Mouse (Mus musculus) MEL (cell line): Measurements from ENCODE around the gene Tnks2. TPM values are rescaled to one million over a fixed set of nuclear protein-coding genes. Genes with fewer than 3 reads are reported as not detected.

Experiments used
- DNase-seq: peaks from one replicate; pipeline ENCODE4 v3.0.0; 2011; ENCODE audit warnings: low read depth, low spot score
- H3K27ac ChIP-seq: 2 replicates; pipeline ENCODE4 v1.5.1; 2012; ENCODE audit warnings: low read depth, mild to moderate bottlenecking, control low read depth, low read length, moderate library complexity; ENCODE audit not compliant: control insufficient read depth
- H3K27me3 ChIP-seq, 2 experiments: fragments of 150-350 bp in 1 of 2; sonication (generic) in 1 of 2; 2 replicates each; pipeline ENCODE4 v1.6.1; 2012; ENCODE audit warnings: low read length in 2 of 2, mild to moderate bottlenecking in 2 of 2, improper control_type of control experiment in 1 of 2, moderate library complexity in 1 of 2; ENCODE audit not compliant: insufficient read depth in 2 of 2, control insufficient read depth in 1 of 2
- H3K36me3 ChIP-seq, 2 experiments: 2 replicates each; pipeline ENCODE4 v1.6.1; 2012 to 2014; ENCODE audit warnings: low read length in 2 of 2, improper control_type of control experiment in 1 of 2, inconsistent platforms in 1 of 2, mild to moderate bottlenecking in 1 of 2; ENCODE audit not compliant: insufficient read depth in 2 of 2, control insufficient read depth in 1 of 2
- H3K4me1 ChIP-seq, 2 experiments: fragments of 150-350 bp in 1 of 2; sonication (generic) in 1 of 2; 2 replicates each; pipeline ENCODE4 v1.6.1; 2012; ENCODE audit warnings: low read length in 2 of 2, improper control_type of control experiment in 1 of 2, mild to moderate bottlenecking in 1 of 2; ENCODE audit not compliant: insufficient read depth in 2 of 2, control insufficient read depth in 1 of 2
- H3K4me3 ChIP-seq, 2 experiments: fragments of 150-350 bp in 1 of 2; sonication (generic) in 1 of 2; 2 replicates each; pipeline ENCODE4 v1.5.1; 2012; ENCODE audit warnings: low read depth in 2 of 2, low read length in 2 of 2, mild to moderate bottlenecking in 2 of 2, moderate library complexity in 2 of 2, control low read depth in 1 of 2, improper control_type of control experiment in 1 of 2; ENCODE audit not compliant: control insufficient read depth in 1 of 2, insufficient read depth in 1 of 2
- H3K79me2 ChIP-seq: 2 replicates; pipeline ENCODE4 v1.6.1; 2012; ENCODE audit warnings: mild to moderate bottlenecking, low read length, moderate library complexity; ENCODE audit not compliant: control insufficient read depth, poor library complexity, insufficient read depth
- H3K9ac ChIP-seq: 2 replicates; pipeline ENCODE4 v1.6.1; 2012; ENCODE audit warnings: low read depth, mild to moderate bottlenecking, control low read depth, low read length, moderate library complexity; ENCODE audit not compliant: control insufficient read depth, poor library complexity, severe bottlenecking
- H3K9me3 ChIP-seq: fragments of 150-350 bp; sonication (generic); replicated peaks from 2 replicates; pipeline ENCODE4 v1.6.1; 2012; ENCODE audit warnings: mild to moderate bottlenecking, low read length, improper control_type of control experiment, moderate library complexity; ENCODE audit not compliant: insufficient read depth
- BHLHE40 ChIP-seq: IDR thresholded peaks from 2 replicates; pipeline ENCODE4 v1.6.1; 2012; ENCODE audit warnings: low read depth, mild to moderate bottlenecking, inconsistent platforms, low read length, improper control_type of control experiment, borderline replicate concordance
- CHD1 ChIP-seq: IDR thresholded peaks from 2 replicates; pipeline ENCODE4 v1.6.1; 2012; ENCODE audit warnings: low read depth, mild to moderate bottlenecking, inconsistent platforms, low read length, improper control_type of control experiment
- CHD2 ChIP-seq: IDR thresholded peaks from 2 replicates; pipeline ENCODE4 v1.6.1; 2011; ENCODE audit warnings: low read length, improper control_type of control experiment
- ELF1 ChIP-seq: IDR thresholded peaks from 2 replicates; pipeline ENCODE4 v1.6.1; 2014; ENCODE audit warnings: low read depth, mild to moderate bottlenecking, inconsistent platforms, low read length, improper control_type of control experiment, moderate library complexity
- EP300 ChIP-seq, 2 experiments: IDR thresholded peaks; 2 replicates each; pipeline ENCODE4 v1.6.1; 2011; ENCODE audit warnings: improper control_type of control experiment in 2 of 2, low read length in 2 of 2, low read depth in 1 of 2, mild to moderate bottlenecking in 1 of 2
- ETS1 ChIP-seq: IDR thresholded peaks from 2 replicates; pipeline ENCODE4 v1.6.1; 2012; ENCODE audit warnings: low read depth, mild to moderate bottlenecking, inconsistent platforms, low read length, improper control_type of control experiment, moderate library complexity
- GABPA ChIP-seq: IDR thresholded peaks from 2 replicates; pipeline ENCODE4 v1.6.1; 2012; ENCODE audit warnings: low read depth, mild to moderate bottlenecking, inconsistent platforms, low read length, improper control_type of control experiment, moderate library complexity
- GATA1 ChIP-seq: IDR thresholded peaks from 2 replicates; pipeline ENCODE4 v1.6.1; 2011; ENCODE audit warnings: low read depth, low read length, improper control_type of control experiment
- HCFC1 ChIP-seq: IDR thresholded peaks from 2 replicates; pipeline ENCODE4 v1.6.1; 2012; ENCODE audit warnings: low read depth, mild to moderate bottlenecking, inconsistent platforms, low read length, improper control_type of control experiment, moderate library complexity
- MAX ChIP-seq: IDR thresholded peaks from 2 replicates; pipeline ENCODE4 v1.6.1; 2011; ENCODE audit warnings: low read length, improper control_type of control experiment
- MAZ ChIP-seq: IDR thresholded peaks from 2 replicates; pipeline ENCODE4 v1.6.1; 2012; ENCODE audit warnings: low read depth, mild to moderate bottlenecking, inconsistent platforms, low read length, improper control_type of control experiment
- MEF2A ChIP-seq: IDR thresholded peaks from 2 replicates; pipeline ENCODE4 v1.6.1; 2014; ENCODE audit warnings: low read depth, mild to moderate bottlenecking, inconsistent platforms, low read length, improper control_type of control experiment; ENCODE audit not compliant: poor library complexity, insufficient replicate concordance, severe bottlenecking; ENCODE audit errors: extremely low read depth
- NRF1 ChIP-seq: IDR thresholded peaks from 2 replicates; pipeline ENCODE4 v1.6.1; 2014; ENCODE audit warnings: low read depth, mild to moderate bottlenecking, inconsistent platforms, low read length, improper control_type of control experiment, moderate library complexity; ENCODE audit not compliant: poor library complexity, insufficient read depth, severe bottlenecking
- POLR2A ChIP-seq, 2 experiments: IDR thresholded peaks; 2 replicates each; pipeline ENCODE4 v1.6.1; 2011 to 2012; ENCODE audit warnings: low read length in 2 of 2, mild to moderate bottlenecking in 2 of 2, control low read depth in 1 of 2, improper control_type of control experiment in 1 of 2, low read depth in 1 of 2, moderate library complexity in 1 of 2; ENCODE audit not compliant: control insufficient read depth in 1 of 2, insufficient read depth in 1 of 2, poor library complexity in 1 of 2
- POLR2AphosphoS5 ChIP-seq: IDR thresholded peaks from 2 replicates; pipeline ENCODE4 v1.6.1; 2012; ENCODE audit warnings: low read depth, borderline replicate concordance, mild to moderate bottlenecking, inconsistent platforms, low read length, moderate library complexity, mixed read lengths
- RAD21 ChIP-seq: IDR thresholded peaks from 2 replicates; pipeline ENCODE4 v1.6.1; 2011; ENCODE audit warnings: mild to moderate bottlenecking, low read depth, low read length, improper control_type of control experiment
- SIN3A ChIP-seq: IDR thresholded peaks from 2 replicates; pipeline ENCODE4 v1.6.1; 2012; ENCODE audit warnings: low read length, improper control_type of control experiment, inconsistent platforms
- SMC3 ChIP-seq: IDR thresholded peaks from 2 replicates; pipeline ENCODE4 v1.6.1; 2011; ENCODE audit warnings: low read depth, low read length, improper control_type of control experiment
- TBP ChIP-seq: IDR thresholded peaks from 2 replicates; pipeline ENCODE4 v1.8.0; 2011; ENCODE audit warnings: low read depth, low read length, improper control_type of control experiment
- TCF12 ChIP-seq: IDR thresholded peaks from 2 replicates; pipeline ENCODE4 v1.6.1; 2014; ENCODE audit warnings: low read depth, mild to moderate bottlenecking, inconsistent platforms, low read length, improper control_type of control experiment, moderate library complexity
- ZMIZ1 ChIP-seq: IDR thresholded peaks from 2 replicates; pipeline ENCODE4 v1.6.1; 2012; ENCODE audit warnings: low read depth, mild to moderate bottlenecking, inconsistent platforms, low read length, improper control_type of control experiment, moderate library complexity
- polyA plus RNA-seq, 2 experiments: library from polyadenylated mRNA; stranded (reverse) in 1 of 2; unstranded in 1 of 2; fragments of >175 nt in 1 of 2; fragments of >200 nt in 1 of 2; gene quantifications; 2 replicates each; pipeline versions ENCODE4 v1.2.1 to v1.2.4; 2012; ENCODE audit warnings: low replicate concordance in 2 of 2, low read depth in 1 of 2; ENCODE audit not compliant: insufficient read length in 2 of 2, insufficient read depth in 1 of 2, missing spikeins in 1 of 2
- total RNA-seq: library from RNA; depleted of rRNA; stranded (reverse); fragments of 300-350 nt; gene quantifications from 2 replicates; pipeline ENCODE4 v1.2.3, GENCODE M21; 2012

The Tnks2 gene
- total and polyA plus RNA-seq, 3 experiments = 22.3 to 65.0 (median 50.2) TPM

- TF ChIP-seq ETS1 = peak; percentile 39; the same call in 1 of the 2 replicates
- no peak for TF ChIP-seq BHLHE40
- no peak for TF ChIP-seq RAD21
- no peak; the same call in 1 of the 2 replicates for TF ChIP-seq TBP
- no peak for TF ChIP-seq ZMIZ1
- 0 out of 4 replicates have a peak, but pooled peaks of 1 of the 2 experiments have one; percentile 35 for TF ChIP-seq POLR2A (IDR thresholded peaks at IDR 0.05; ENCODE audit: control insufficient read depth in 1 of 2, insufficient read depth in 1 of 2, low read depth in 1 of 2, low read length in 2 of 2, poor library complexity in 1 of 2)
- TF ChIP-seq CHD2 = no peak; the same call in 1 of the 2 replicates
- TF ChIP-seq SMC3 = no peak
- TF ChIP-seq EP300 (IDR thresholded peaks at IDR 0.05; ENCODE audit: low read depth in 1 of 2, low read length in 2 of 2) = no peak
- TF ChIP-seq ELF1 = no peak
- no peak for TF ChIP-seq TCF12
- TF ChIP-seq POLR2AphosphoS5 = no peak
- TF ChIP-seq GATA1 = peak; percentile 32; the same call in 1 of the 2 replicates
- TF ChIP-seq GABPA = no peak
- TF ChIP-seq NRF1 = no peak
Measured at GRCm38 (mm10) chr19:36832951-36833787, 863 bp upstream of the Tnks2 start (continued).

DNA sequence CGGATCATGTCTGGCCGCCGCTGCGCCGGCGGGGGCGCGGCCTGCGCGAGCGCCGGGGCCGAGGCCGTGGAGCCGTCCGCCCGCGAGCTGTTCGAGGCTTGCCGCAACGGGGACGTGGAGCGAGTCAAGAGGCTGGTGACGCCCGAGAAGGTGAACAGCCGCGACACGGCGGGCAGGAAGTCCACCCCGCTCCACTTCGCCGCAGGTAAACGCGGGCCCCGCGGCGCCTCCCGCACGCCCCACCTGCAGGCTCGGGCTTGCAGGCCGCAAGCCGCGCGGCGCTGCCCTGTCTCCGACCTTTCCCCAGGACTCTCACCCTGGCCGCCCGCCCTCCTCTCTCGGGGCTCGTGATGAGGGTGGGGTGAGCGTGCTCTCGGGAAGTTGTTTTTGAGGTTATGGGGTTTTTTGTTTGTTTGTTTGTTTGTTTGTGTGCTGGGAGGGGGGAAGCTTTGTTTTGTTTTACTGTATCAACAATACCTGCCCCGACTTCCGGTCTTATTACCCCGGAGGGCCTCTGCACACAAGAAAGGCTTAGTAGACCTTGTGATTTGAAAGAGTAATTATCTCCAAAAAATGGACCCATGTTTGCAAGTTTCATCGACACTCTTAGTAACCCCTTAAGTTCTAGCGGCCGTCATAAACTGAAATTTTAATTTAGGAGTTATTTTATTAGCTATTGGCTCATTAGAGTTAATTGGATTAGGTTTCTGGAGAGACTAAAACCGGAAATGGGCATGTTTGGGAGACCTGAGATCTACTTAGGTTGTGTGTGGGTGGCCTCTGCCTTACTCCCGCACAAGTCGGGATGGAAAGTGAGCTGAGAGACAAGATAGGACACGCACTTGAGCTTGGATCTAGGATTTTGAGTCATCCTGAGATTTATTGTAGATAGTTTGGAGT lies 750 bp downstream of the Tnks2 start:
- no peaks in the 10 kb centered on the region for H3K9me3 ChIP-seq
- peak overlapping the region; percentile 89 for H3K9ac ChIP-seq
- peak overlapping the region; percentile 76 to 92 for H3K4me3 ChIP-seq
- TF ChIP-seq MAX (peak; percentile 18; the same call in 1 of the 2 replicates), MEF2A (no peak), ELF1 (peak; percentile 32; the same call in 1 of the 2 replicates), TBP (peak; percentile 54; the same call in 1 of the 2 replicates), HCFC1 (peak; percentile 50; the same call in 1 of the 2 replicates), MAZ (peak; percentile 19; the same call in 1 of the 2 replicates), SIN3A (peak; percentile 62; the same call in 1 of the 2 replicates), GABPA (no peak), CHD1 (peak; percentile 47)
- peaks cover 43% of the 10 kb centered on the region for H3K79me2 ChIP-seq
- peaks cover 7 to 15% of the 10 kb centered on the region in 2 experiments for H3K36me3 ChIP-seq
- peak; percentile 81 for DNase-seq
- no peaks in the 10 kb centered on the region for H3K27me3 ChIP-seq
- H3K27ac ChIP-seq = peak overlapping the region; percentile 51
- peaks cover 0 to 11% of the 10 kb centered on the region in 2 experiments; a peak in 3 of 4 replicates for H3K4me1 ChIP-seq
